Mouse (Mus musculus) stomach, embryonic 16.5 days (tissue): ENCODE measurements around the gene Ube2c. TPM values are rescaled to one million over a fixed set of nuclear protein-coding genes. Genes with fewer than 3 reads are reported as not detected.

Experiments
- ATAC-seq: fragments of 200-750 bp; cut with Nextera tagmentation; 2 replicates; pipeline ENCODE4 v1.8.0; 2017; ENCODE audit warnings: moderate number of reproducible peaks, moderate TSS enrichment; ENCODE audit not compliant: insufficient read depth, low FRiP score
- H3K27ac ChIP-seq: fragments of 300-500 bp; sonication (generic); 2 replicates; pipeline ENCODE4 v1.5.1; 2014; ENCODE audit warnings: low read length
- H3K27me3 ChIP-seq: fragments of 300-500 bp; sonication (generic); 2 replicates; pipeline ENCODE4 v1.6.1; 2014; ENCODE audit warnings: low read length, control low read depth, mixed read lengths; ENCODE audit not compliant: control insufficient read depth, insufficient read depth
- H3K36me3 ChIP-seq: fragments of 300-500 bp; sonication (generic); 2 replicates; pipeline ENCODE4 v1.6.1; 2014; ENCODE audit warnings: low read length; ENCODE audit not compliant: control insufficient read depth, insufficient read depth
- H3K4me1 ChIP-seq: fragments of 300-500 bp; sonication (generic); 2 replicates; pipeline ENCODE4 v1.6.1; 2014; ENCODE audit warnings: low read length, control low read depth, mixed read lengths; ENCODE audit not compliant: control insufficient read depth, insufficient read depth
- H3K4me2 ChIP-seq: fragments of 300-500 bp; sonication (generic); 2 replicates; pipeline ENCODE4 v1.6.1; 2014; ENCODE audit warnings: low read depth, low read length, mixed read lengths
- H3K4me3 ChIP-seq: fragments of 300-500 bp; sonication (generic); replicated peaks from 2 replicates; pipeline ENCODE4 v1.5.1; 2014; ENCODE audit warnings: mild to moderate bottlenecking, low read length
- H3K9ac ChIP-seq: fragments of 300-500 bp; sonication (generic); 2 replicates; pipeline ENCODE4 v1.6.1; 2014; ENCODE audit warnings: low read length
- H3K9me3 ChIP-seq: fragments of 300-500 bp; sonication (generic); replicated peaks from 2 replicates; pipeline ENCODE4 v1.6.1; 2016; ENCODE audit warnings: low read length, control low read depth; ENCODE audit not compliant: control insufficient read depth
- WGBS: fragments of 180-500 bp; shearing (Covaris S2); extraction: QIAGEN DNeasy Blood & Tissue Kit; methylation state at CpG from one replicate; pipeline ENCODE4 v1.1.7; 2014; 5-methylcytosine and 5-hydroxymethylcytosine counted together
- polyA plus RNA-seq: library from polyadenylated mRNA; unstranded; fragments of >200 nt; fragmentation: Nextera tagmentation; extraction: Ambion mirVana; gene quantifications from 2 replicates; pipeline ENCODE4 v1.2.1, GENCODE M21; 2015

Ube2c gene
- polyA plus RNA-seq, 1 experiment from 2014 or later, result 335 TPM

DNA sequence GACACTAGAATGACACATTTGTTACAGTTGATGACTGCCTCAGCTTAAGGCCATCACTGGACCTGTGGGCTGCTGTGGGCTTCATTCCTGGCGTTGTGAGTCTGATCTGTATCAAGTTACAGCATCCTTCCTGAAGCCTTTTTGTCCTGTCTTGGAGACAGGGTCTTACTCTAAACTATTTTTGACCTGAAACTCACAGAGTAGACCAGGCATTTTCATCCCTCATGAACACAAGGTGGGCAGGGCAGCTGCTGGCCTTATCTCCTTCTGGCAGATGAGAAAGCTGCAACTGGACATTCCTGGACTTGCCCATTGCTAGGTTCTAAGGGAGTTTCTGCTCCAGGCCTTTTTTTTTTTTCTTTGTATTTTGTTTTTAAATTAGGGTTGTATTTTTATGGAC is 11.0 kb upstream of the Ube2c start:
- Histone ChIP-seq H3K27me3 (no peaks in the 10 kb centered on the region), H3K4me1 (no peaks in the 10 kb centered on the region), H3K4me2 (no peak overlapping the region), H3K4me3 (no peak overlapping the region), H3K36me3 (peaks cover 54% of the 10 kb centered on the region), H3K9me3 (no peaks in the 10 kb centered on the region), H3K9ac (no peak overlapping the region), H3K27ac (no peak overlapping the region)
- WGBS, result 74% methylated on average over 1 of the region's 1 CpGs
- no peak for ATAC-seq

- peaks cover 39% of the 10 kb centered on the region for H3K36me3 ChIP-seq
- no peak for ATAC-seq
Observed at GRCm38 (mm10) chr2:164760059-164760833, 9.5 kb upstream of the Ube2c start.

DNA sequence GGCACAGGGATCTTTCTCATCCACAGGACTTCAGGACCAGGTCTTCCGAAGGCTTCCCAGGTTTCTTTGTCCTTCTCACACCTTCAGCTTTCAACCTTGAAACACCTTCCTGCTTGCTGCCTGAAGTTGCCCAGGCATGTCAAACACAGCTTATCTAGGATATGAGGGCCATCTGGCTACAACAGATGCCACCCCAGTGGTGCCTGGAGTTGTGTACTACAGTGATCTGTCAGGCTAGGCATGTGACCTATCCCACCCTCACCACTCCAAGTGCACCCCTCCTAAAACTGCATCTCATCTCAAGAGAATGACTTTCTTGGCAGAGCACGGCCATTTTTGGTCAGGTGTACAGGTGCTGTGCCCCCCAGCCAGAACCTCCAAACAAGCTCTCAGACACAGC is 8.2 kb upstream of the Ube2c start:
- ATAC-seq, result peak; percentile 70; the same call in 1 of the 2 replicates
- WGBS, result 92% methylated on average over 2 of the region's 2 CpGs
- Histone ChIP-seq H3K9me3 (no peaks in the 10 kb centered on the region), H3K27ac (no peak overlapping the region), H3K4me1 (no peaks in the 10 kb centered on the region), H3K4me3 (no peak overlapping the region), H3K9ac (no peak overlapping the region), H3K36me3 (peaks cover 33% of the 10 kb centered on the region), H3K27me3 (no peaks in the 10 kb centered on the region), H3K4me2 (no peak overlapping the region)

More at GRCm38 (mm10) chr2:164760059-164760833, 9.5 kb upstream of the Ube2c start:
- Histone ChIP-seq H3K4me2 (no peak overlapping the region), H3K9me3 (no peaks in the 10 kb centered on the region), H3K27me3 (no peaks in the 10 kb centered on the region), H3K27ac (peak overlapping the region; percentile 12; the same call in 1 of the 2 replicates), H3K4me3 (no peak overlapping the region), H3K9ac (no peak overlapping the region), H3K4me1 (no peaks in the 10 kb centered on the region)
- 83% methylated on average over 4 of the region's 4 CpGs for WGBS

DNA sequence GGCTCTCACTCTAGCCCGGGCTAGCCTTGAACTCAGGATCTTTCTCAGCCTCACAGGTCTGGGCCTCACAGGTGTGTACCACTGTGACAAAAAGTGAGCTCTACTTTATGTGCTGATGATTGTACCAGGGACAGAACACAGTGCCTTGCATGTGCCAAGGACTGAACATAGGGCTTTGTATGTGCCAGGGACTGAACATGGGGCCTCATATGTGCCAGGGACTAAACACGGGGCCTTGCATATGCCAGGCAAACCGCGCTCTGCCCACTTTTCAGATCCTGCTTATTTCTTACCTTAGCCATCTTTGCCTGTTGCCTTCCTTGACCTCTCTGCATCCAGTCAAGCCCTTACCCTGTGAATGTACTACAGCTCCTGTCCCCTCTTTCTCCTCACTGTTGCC is 7.7 kb upstream of the Ube2c start:
- WGBS, result 95% methylated on average over 4 of the region's 4 CpGs
- no peak for ATAC-seq

DNA sequence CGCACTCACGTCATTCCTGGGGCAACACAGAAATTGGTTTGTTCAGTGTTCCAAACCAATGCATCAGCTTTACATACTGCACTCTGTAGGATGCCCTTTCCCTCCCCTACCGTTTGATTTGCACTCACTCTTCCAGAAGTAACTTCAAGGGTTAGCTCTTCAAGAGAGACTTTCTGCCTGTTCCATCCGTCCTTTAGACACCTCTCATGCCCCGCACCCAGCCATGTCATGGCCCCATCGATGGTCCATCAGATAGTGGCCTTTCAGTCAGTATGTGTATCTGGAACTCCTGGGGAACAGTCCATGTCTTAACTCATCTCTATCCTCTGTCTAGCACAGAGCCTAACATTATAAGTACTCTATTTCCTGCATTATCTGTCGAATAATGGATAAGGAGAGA is 7.1 kb upstream of the Ube2c start:
- Histone ChIP-seq H3K27me3 (no peaks in the 10 kb centered on the region), H3K36me3 (peaks cover 33% of the 10 kb centered on the region), H3K4me1 (no peaks in the 10 kb centered on the region), H3K4me3 (no peak overlapping the region), H3K9me3 (no peaks in the 10 kb centered on the region), H3K9ac (no peak overlapping the region), H3K4me2 (no peak overlapping the region), H3K27ac (no peak overlapping the region)
- 87% methylated on average over 7 of the region's 7 CpGs for WGBS
- no peak for ATAC-seq

More for the DNA sequence above, 7.7 kb upstream of the Ube2c start:
- Histone ChIP-seq H3K4me3 (no peak overlapping the region), H3K27ac (no peak overlapping the region), H3K9me3 (no peaks in the 10 kb centered on the region), H3K4me1 (no peaks in the 10 kb centered on the region), H3K4me2 (no peak overlapping the region), H3K9ac (no peak overlapping the region), H3K27me3 (no peaks in the 10 kb centered on the region), H3K36me3 (peaks cover 33% of the 10 kb centered on the region)

- Histone ChIP-seq H3K4me3 (no peak overlapping the region), H3K4me1 (peaks cover 9% of the 10 kb centered on the region), H3K27ac (no peak overlapping the region), H3K36me3 (peaks cover 14% of the 10 kb centered on the region), H3K9me3 (no peaks in the 10 kb centered on the region), H3K27me3 (no peaks in the 10 kb centered on the region), H3K9ac (no peak overlapping the region), H3K4me2 (no peak overlapping the region)
- WGBS, result 73% methylated on average over 3 of the region's 3 CpGs
- no peak for ATAC-seq
Observed at GRCm38 (mm10) chr2:164765841-164766240, 3.9 kb upstream of the Ube2c start.

DNA sequence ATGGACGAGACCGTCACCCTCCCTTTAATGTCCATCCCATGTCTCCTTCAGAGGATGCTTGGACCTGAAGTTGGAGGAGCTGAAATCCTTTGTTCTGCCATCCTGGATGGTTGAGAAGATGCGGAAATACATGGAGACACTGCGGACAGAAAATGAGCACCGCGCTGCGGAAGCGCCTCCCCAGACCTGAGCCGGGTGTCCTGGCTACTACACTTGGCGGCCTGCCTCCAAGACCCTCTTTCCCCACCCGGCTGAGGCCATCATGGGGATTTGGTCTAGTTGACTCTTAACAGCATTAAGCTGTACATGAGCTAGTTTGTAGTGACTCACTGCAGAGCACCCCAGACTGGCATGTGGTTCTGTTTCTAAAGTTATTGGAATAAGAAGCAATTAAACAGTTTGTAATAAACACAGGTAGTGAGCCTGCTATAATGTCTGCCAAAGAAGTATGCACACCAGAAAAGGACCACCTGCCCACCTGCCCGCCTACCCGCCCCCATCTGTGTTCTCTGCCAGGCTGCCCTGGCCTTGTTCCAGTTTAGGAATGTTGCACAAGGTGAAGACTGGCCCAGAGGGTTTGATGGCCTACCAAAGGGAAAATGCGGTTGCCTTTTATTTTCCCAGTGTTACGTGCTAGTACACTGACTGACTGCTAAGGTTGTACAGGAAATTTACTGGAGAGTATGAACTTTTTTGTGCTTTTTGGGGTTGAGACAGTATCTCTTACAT is 1.7 kb upstream of the Ube2c start:
- no peak overlapping the region for H3K27ac ChIP-seq
- no peaks in the 10 kb centered on the region for H3K27me3 ChIP-seq
- H3K4me1 ChIP-seq, result peaks cover 23% of the 10 kb centered on the region
- no peaks in the 10 kb centered on the region for H3K9me3 ChIP-seq
- no peak overlapping the region for H3K4me2 ChIP-seq
- H3K36me3 ChIP-seq, result peaks cover 9% of the 10 kb centered on the region
- no peak for ATAC-seq
- WGBS, result 89% methylated on average over 15 of the region's 15 CpGs
- no peak overlapping the region for H3K4me3 ChIP-seq
- H3K9ac ChIP-seq, result no peak overlapping the region

- Histone ChIP-seq H3K36me3 (peaks cover 12% of the 10 kb centered on the region), H3K4me2 (peak overlapping the region; percentile 79), H3K4me1 (peaks cover 30% of the 10 kb centered on the region), H3K27ac (peak overlapping the region; percentile 70), H3K27me3 (no peaks in the 10 kb centered on the region), H3K9me3 (no peaks in the 10 kb centered on the region), H3K4me3 (peak overlapping the region; percentile 98), H3K9ac (peak overlapping the region; percentile 88)
- 2% methylated on average over 15 of the region's 15 CpGs for WGBS
- ATAC-seq, result no peak
Observed at GRCm38 (mm10) chr2:164770279-164770678, 581 bp downstream of the Ube2c start.

DNA sequence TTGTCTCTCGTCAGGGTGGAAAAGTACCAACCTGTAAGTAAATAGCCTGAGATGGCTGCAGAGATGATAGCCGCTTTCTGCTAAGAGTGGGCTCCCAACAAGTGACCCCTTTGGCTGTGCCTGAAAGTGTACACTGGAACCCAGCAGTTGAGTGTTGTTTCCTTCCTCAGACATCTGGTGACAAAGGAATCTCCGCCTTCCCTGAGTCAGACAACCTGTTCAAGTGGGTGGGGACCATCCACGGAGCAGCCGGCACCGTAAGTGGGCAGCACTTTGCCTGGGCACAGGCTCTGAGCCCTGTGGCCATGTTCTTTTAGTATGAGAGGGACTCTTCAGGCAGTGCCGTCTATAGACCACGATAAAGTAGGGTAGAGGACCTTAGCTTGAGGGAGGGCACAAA is 1.4 kb downstream of the Ube2c start:
- peaks cover 30% of the 10 kb centered on the region for H3K4me1 ChIP-seq

More for the DNA sequence above, 1.4 kb downstream of the Ube2c start:
- peak overlapping the region; percentile 88 for H3K9ac ChIP-seq
- H3K36me3 ChIP-seq, result peaks cover 10% of the 10 kb centered on the region
- H3K9me3 ChIP-seq, result no peaks in the 10 kb centered on the region
- peak overlapping the region; percentile 98 for H3K4me3 ChIP-seq
- no peaks in the 10 kb centered on the region for H3K27me3 ChIP-seq
- WGBS, result 67% methylated on average over 8 of the region's 8 CpGs
- ATAC-seq, result no peak
- H3K27ac ChIP-seq, result no peak overlapping the region
- H3K4me2 ChIP-seq, result peak overlapping the region; percentile 79
